Mouse (Mus musculus): ENCODE measurements around the gene Psmd9.

The Psmd9 gene

DNA sequence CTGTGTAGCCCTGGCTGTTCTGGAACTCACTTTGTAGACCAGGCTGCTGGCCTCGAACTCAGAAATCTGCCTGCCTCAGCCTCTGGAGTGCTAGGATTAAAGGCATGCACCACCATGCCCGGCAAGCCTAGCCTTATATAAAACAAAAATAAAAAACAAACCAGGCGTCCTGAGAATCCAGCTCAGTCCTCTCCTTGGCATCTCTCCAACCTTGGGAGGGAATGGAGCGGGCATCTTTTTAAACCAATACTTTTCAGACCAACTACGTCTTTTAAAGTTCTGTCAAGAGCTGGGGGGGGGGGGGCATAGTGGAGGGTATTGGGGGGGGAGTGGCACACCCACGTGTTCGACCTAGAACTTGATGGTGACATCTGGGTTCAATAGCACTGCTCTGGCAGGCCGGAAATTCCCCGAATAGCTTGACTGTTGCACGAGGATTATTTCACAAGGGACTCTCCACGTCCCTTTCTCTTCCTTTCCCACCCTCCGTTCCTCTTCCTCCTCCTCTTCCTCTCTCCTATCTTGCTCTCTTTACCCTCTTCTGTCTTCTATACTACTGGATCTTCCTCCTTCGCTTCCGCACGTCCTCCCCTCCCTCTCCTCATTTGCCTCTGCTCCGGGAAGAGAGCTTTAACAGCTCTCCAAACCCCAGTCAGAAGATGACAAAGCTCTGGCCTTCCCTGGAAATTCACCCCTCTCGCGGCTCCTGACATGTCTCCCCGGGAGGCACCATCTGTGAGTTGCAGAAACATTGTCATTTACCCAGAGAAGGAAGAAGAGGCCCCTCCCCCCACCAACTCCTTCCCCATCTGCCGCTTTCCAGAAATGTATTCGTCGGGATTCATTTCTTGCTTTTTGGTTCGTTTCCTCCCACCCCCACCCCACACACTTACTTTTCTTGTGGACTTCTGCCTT, 87.9 kb downstream of the Psmd9 start:
- DNase-seq = no peak

DNA sequence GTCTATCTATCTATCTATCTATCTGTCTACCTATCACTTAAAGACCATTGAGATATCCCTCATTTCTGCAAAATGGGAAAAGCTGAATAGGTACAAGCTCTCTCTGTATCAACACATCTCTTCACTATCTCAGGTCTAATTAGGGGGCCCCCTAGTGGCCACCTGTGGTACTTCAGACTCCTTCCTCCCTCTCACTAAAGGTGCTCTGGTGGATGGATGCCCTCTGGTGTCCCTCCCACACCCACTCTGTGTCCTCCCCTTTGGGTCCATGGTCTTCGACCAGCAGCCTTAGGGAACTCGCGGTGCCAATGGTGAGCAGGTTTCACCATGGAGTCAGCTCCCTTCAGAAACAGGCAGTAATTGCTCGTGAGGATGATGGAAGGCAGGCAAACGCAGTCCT, 89.8 kb downstream of the Psmd9 start:
- peak; percentile 51 to 77 for DNase-seq

DNA sequence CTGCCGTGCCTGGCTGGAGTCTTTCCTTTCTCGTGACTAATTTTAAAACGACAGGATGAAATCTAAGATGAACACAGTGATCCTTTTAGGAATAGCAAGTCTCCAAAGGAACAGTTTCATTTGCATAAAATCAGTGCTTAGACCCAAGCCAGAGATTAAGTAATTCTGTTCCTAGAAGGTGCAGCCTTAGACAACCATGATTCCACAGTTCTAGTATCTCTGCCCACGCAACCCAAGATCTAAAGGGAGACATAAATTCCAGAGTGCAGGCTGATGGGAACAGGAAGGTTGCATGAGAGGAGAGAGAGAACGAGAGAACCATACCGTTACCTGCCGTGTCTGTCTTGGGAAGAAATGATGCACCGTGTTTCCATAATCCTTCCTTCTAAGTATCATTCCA, 91.5 kb downstream of the Psmd9 start:
- no peak for DNase-seq

DNA sequence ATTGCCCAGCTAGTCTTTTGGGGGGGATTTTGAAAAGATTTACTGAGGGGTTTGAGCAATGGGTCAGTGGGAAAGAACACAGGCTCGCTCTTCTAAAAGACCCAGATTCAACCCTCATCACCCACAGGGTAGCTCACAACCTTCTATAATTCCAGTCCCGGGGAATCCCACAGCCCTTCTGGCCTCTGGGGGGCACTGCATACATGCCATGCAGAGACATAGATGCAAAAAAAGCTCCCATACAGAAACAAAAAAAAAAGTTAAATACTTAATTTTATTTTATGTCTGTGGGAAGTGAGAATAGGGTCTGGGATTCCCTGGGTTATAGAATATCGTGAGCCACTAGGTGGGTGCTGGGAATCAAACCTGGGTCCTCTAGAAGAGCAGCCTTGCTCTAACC, 97.7 kb downstream of the Psmd9 start:
- no peak for DNase-seq

DNA sequence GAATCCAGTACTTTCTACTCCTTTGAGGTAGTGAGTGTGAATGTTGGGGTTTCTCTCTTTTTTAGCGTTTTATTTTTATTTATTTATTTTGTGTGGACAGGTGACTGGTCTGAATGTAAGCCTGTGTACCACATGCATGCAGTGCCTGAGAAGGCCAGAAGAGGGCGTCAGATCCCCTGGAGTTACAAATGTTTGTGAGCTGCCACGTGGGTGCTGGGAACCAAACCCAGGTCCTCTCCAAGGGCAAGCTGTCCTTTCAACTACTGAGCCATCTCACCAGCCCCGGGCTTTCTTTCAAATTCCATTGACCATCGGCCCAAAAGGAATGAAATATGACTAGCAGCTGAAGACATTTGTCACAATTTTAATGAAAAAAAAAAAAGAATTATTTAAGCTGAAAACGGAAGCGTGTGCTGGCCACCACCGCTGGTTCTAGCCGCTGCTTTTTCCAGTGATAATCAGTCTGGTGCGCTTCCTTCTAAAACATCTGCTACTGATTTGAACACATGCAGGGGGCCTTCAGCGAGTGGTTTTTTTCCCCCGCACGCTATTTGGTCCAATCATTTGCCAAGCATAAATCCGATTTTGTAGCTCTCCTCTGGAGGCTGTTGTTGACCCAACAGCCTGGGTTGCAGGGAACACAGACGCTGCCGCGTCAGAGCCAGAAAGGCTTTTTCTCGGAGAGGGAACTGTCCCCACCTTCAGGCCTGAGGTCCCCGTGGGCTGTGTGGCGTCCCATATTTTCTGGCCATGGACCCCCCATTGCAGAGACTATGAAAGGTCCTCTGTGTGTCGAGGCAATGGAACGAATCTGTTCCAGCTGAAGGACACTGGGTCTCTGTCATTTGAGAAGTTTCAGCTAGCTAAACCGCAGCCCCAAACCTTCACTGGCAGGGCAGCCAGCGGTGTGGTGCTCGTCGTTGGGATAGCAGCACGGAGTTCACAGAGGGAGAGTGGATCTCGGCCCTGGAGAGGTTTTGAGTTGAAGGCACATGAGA, 99.6 kb downstream of the Psmd9 start:
- DNase-seq = no peak

DNA sequence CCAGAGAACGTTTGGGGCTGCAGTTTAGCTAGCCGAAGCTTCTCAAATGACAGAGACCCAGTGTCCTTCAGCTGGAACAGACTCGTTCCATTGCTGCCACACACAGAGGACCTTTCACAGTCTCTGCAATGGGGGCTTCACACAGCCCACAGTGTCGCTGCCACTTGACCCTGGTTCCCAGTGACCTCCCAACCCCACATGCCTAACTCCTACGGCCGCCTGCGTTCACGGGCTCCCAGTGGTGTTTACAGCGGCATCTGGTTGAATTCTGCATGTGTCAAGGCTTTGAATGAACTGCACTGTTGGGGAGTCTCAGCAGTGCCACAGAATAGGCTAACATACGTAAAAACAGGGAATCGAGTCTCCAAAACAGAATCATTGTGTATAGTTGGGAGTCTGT, 101.7 kb downstream of the Psmd9 start:
- no peak for DNase-seq

DNA sequence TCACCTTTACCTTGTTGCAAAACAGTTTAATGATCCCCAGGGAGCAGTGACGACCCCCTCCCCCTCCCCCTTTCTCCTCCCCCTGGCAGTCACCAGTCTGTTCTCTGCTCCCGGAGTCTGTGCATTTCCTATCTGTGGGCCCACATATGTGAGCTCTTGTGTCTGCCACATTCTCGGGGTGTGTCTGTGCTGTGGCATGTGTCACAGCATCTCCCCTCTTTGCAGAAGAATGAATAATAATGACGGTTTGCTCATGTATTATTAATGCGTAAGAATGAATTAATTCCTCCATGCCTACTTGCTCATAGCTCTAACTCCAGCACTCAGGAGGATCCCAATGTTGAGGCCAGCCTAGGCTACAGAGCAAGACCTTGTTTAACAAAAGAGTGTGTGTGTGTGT, 103.7 kb downstream of the Psmd9 start:
- DNase-seq = no peak

DNA sequence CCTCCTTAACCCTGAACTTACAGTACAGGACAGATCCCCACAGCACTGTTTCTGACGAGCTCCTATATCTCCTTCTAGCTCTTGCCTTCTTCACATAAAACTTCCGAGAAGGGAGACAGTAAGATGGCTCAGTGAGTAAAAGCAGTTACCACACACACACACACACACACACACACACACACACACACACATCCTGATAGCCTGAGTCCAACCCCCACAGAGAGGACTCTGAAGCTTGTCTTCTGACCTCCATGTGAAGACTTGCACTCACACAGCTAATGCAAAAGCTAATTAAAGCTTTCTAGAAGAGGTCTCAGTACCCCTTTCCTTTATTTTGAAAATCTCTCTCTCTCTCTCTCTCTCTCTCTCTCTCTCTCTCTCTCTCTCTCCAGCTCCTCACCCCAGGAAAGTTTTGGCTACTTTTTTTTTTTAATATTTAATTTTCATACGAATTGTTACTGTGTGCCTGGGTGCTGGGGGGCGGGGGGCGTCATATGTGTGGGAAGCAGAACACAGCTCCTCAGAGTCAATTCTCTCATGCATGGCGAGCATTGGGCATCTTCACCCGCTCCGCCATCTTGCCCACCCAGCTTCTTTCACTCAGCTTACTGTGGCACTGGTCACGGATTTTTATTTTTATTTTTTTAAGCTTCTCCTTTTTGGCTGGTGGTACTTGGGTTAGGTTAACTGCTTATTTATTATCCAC, 107.6 kb downstream of the Psmd9 start:
- DNase-seq = no peak

DNA sequence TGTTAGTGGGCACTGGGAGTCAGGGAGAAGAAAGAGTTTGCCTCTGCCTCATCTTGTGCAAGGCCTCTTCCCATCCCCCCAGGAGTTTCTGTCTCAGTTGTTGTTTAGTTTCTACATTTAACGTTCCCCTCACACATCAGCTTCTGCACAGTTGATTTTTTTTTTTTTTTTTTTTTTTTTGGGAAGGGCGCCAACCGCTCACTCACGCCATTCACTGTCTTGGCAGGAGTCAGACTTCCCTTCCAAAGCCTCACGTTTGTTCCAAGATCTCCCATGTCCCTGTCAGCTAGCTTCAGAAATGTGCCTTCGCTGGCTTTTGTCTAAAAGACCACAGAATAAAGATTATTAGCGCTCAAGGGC, 108.1 kb downstream of the Psmd9 start:
- DNase-seq = no peak

DNA sequence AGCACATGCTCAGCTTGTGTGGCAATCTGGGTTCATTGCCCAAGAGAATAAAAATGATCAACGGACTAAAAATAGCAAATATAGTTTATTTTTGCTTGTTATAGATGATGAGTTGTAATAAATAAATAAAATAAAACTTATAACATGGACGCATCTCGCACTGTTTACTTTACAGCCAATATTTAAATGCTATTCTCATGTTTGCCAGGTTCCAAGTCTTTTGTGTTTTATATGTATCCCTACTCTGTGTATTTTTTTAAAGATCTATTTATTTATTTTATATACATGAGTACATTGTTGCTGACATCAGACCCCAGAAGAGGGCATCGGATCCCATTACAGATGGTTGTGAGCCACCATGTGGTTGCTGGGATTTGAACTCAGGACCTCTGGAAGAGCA, 108.5 kb downstream of the Psmd9 start:
- DNase-seq = no peak

DNA sequence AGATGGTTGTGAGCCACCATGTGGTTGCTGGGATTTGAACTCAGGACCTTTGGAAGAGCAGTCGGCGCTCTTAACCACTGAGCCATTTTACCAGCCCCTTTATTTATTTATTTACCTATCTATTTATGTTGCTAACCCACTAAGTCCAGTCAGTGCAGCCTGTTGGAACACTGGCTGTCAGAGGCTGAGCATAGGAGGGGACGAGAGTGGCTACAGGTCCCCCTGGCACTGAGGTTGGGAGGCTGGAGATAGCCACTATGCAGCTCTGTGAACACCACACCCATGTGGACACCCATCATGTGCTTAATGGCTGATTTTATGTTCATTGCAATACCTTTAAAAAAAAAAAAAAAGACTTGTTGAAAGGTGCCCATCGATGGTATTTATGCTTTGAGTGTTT, 110.0 kb downstream of the Psmd9 start:
- no peak for DNase-seq

DNA sequence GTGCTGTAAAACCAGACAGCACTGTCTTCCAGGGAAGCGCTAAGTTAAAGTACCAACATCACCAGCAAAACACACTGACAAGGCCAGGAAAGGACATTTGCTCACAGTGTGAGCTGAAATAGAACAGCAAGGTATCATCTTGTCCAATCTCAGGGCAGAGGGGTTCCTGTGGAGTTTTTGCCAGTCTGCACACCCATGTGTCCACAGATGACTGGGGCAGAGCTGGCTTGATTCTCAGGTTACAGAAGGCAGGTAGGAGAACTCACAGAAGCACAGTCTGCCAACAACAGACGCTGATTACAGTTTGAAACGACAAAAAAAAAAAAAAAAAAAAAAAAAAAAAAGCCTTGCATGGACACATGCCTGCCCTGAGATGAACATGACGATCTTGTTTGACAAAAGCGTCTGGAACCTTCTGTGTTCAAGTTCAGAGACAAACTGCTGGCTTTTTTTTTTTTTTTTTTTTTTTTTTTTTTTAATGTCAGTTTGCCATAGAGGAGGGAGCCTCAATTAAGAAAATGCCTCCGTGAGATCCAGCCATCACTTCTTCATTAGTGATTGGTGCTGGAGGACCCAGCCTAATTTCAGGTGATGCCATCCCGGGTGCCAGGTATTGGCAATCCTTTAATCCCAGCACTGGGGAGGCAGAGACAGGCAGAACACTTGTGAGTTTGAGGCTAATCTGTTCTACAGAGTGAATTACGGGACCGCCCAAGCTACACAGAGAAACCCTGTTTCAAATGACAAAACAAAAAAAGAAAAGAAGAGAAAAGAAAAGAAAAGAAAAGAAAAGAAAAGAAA, 112.3 kb downstream of the Psmd9 start:
- no peak for DNase-seq

DNA sequence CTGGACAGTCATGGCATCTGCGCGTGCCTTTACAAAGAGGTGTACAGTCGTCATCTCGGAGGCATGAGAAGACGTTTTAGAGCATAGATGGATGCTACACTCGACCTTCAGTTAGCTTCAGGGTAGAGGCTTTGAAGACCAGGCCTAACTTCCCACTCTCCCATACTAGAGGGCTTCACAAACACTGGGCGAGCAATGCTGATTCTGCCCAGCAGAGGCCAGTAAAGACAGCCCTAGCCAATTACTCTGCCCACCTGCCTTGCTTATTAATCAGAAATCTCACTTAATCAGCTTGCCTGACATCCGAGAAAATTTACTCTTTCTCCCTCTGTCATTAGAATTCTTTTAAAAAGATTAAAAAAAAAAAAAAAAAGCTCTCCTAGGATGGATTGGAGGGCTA, 116.0 kb downstream of the Psmd9 start:
- peak in 1 of 2 experiments; percentile 46 for DNase-seq

DNA sequence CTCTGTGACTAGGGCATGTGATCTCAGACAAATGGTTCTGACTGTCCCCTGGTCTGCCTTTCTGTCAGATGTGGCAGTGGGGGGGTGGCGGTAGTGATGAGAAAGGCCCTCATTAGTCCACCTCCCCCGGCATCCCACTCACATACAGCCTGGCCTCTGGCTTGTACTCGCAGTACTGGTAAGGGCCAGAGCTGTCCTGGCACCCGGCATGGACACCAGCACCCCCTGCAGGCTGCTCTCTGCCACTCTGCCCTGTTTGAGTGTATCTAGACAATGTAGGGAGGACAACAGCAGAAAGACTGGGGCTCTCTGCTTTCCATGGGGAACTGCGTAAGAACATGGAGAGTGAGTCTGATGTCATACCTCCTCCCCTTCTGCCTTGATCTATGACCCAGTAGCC, 118.9 kb downstream of the Psmd9 start:
- DNase-seq = peak in 1 of 2 experiments; percentile 20

DNA sequence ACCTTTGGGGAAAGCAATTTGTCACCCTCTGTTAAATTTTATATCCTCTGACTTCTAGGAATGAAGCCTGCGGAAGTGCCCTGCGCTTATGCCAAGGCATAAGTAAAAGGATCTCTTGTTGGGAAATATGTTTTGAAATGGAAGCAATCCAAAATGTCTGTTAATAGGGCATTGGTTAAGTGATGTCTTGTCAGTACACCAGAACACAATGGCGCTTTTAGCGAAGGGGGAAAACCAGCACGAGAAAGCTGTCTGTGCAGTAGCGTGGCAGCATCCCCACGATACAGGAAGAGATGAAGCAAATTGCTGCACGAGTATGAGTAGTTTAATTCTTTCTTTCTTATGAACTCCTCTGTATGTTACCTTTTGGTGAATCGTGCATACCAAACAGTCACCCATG, 125.4 kb downstream of the Psmd9 start:
- no peak for DNase-seq

DNA sequence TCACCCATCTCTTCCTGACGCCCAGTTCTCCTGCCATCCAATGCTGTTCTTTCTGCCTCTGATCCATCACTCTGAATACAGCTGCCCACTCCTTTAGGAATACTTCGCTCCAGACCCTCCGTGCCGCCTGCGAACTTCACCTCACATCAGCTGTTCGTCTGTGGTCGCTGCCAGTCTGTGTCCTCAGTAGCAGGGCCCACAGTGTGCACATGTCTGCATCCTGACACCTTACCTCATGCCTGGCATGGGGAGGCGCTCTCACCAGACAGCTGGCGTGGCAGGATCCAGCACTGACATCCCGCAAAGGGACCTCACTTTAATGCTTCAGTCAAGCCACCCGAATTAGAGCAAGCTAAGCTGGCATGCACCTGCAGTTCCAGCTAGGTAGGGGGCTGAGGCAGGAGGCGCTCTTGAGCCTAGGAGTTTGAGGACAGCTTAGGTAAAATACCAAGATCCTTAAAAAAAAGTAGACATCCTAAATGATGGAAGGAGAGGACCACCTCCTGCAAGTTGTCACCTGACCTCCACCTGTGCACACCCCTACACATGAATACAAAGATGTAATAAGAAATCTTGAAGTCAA, 127.1 kb downstream of the Psmd9 start:
- peak in 1 of 2 experiments; percentile 35 for DNase-seq

DNA sequence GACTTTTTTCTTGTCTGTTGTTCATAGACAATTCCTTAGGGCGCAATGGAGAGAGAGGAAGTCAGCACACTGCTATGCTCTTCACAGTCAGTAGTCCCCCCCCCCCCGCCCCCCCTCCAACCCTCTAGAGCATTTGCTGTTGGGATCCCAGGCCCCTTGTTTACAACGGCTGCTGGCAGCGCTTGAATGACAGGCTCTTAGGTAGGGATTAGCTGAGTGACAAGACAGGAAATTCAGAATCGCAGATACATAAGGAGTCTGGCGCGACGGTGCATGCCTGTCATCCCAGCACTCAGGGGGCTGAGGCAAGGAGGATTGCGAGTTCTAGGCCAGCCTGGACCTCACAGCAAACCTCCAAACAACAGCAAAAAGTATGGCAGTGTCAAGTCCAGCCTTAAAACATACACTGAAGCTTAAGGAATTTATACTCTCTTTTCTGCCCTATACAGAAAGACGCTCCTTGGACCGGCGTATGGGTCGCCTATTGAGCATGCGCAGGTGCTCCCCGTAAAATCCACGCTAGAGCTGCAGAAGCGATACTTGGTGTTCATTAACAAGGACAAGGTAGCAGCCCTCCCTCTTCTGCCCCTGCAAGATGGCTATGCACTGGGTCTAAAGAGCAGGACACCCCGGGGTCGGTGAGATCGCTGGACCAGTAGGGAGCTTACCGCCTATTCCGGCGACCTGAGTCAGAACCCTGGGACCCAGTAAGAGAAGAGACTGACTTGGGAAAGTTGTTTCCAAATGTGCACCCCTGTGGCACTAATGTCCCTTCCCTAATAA, 128.0 kb downstream of the Psmd9 start:
- DNase-seq = no peak

DNA sequence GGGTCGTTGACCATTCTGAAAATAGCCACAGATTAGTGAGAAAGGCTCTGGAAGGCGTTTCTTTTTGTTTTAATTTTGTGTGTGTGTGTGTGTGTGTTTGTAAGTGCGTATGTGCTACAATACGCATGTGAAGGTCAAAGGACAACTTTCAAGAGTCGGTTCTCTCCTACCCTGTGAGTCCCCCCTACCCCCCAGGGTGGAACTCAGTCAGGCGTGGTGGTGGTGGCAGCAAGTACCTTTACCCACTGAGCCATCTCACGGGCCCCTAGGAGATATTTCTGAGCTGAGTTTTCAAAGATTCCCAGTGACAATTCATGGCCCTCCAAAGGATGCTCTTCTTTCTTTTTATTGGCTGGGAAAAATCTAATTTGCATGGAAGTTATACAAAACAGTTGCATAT, 128.6 kb downstream of the Psmd9 start:
- no peak for DNase-seq

DNA sequence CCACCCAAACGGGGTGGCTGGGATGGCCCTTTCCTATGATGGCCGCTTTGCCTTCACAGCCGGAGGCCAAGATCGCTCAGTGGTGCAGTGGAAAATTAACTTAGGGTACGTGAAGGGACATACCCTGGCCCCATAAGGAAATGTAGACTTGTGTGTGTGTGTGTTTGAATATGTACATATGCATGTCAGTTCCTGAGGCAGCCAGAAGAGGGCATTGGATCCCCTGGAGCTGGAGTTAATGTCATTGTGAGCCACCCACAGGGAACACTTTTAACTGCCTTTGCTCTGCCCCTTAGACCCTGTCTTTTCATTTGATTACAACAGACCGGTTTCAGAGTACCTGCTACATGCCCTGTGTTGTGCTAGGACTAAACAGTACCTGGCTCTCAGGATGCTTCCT, 129.3 kb downstream of the Psmd9 start:
- no peak for DNase-seq
